Mouse (Mus musculus): ENCODE measurements around the gene Gm45717. TPM values are rescaled to one million over a fixed set of nuclear protein-coding genes. Genes with fewer than 3 reads are reported as not detected.
A peak's percentile ranks its signal among the peaks of the same experiment; 100 is the strongest.

The Gm45717 gene
- polyA plus RNA-seq, 1 experiment from 2014 or later: not detected

DNA sequence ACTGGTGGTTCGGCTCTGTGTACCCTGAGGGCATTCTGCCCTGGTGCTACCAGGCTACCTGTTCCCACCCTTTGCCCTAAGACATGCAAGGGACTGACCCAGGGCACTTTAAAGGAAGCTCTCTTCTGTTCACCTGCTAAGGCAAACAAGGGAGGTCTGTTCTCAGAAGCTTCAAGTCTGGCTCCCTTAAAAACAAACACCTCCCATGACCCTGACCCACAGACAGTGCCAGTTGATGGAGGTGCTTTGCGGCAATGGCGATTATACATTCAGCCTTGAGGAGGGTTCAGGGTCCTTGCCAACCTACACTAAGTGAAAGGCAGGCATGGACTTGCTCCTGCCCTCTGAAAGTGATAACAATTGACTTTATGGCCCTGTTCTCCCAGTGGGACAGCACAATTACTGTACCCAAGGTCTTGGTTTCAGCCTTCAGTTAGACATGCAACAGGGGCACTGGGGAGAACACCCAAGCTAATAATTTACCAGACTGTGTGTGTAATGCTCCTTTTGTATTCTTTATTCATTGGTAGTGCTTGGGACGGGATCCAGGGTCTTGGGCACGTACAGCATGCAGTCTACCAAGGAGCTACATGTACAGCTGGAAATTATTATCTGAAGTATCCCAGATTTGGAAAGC lies 42.8 kb downstream of the Gm45717 start:
- Histone ChIP-seq H3K9ac (no peak overlapping the region), H3K9me3 (no peaks in the 10 kb centered on the region), H3K4me3 (no peak overlapping the region), H3K27ac (no peak overlapping the region), H3K27me3 (no peaks in the 10 kb centered on the region), H3K36me3 (no peaks in the 10 kb centered on the region), H3K4me2 (replicated peaks) (no peak overlapping the region), H3K4me1 (no peaks in the 10 kb centered on the region; the same call in 1 of the 2 replicates)
- no peak for ATAC-seq (ENCODE audit: insufficient number of reproducible peaks, insufficient read depth, low FRiP score, low TSS enrichment)
- WGBS: 58% methylated on average over 5 of the region's 5 CpGs

DNA sequence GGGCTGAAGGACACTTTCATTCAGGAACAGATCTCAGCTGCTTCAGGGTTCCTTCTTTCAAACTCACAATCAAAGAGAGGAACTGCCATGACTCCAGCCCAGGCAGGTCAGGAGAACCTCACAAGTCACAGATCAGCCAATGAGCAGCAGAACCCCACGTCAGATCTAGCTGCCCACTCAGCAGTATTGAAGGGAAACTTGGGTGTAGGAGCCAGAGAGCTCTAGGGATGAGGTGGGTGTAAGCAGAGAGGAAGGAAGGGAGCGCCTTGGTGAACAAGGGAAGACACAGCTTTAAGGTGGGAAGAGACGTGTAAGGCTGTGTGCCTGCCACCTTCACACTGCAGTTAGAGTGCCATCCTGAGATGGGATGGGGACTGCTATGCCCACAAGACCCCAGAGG lies 43.4 kb downstream of the Gm45717 start:
- 65% methylated on average over 3 of the region's 3 CpGs for WGBS

DNA sequence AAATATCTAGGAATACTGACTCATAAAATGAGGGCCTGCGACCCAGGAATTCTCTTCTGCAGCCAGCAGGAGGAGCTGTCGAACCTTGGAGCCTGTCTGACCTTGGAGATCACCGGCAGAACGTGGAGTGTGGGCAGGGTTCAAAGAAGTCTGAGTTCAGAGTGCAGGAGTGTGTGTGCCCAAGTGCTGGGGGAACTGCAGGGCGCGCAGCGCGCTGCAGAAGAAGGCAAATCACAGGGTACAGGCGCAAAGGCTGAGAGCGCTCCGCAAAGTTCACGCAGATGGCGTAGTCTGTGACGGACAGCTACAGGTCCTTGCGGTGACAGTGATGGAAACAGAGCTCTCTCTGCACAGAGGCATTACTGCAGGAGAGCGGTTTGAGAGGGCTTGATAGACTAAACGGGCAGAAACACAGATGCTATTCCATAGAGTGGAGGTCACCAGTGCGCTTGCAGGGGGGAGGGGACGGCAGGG lies 47.1 kb downstream of the Gm45717 start:
- ATAC-seq (ENCODE audit: insufficient number of reproducible peaks, insufficient read depth, low FRiP score, low TSS enrichment): 0 out of 2 replicates have a peak, but pooled peaks have one; percentile 54
- no peaks in the 10 kb centered on the region; the same call in 1 of the 2 replicates for H3K4me1 ChIP-seq
- no peaks in the 10 kb centered on the region for H3K27me3 ChIP-seq
- H3K9me3 ChIP-seq: no peaks in the 10 kb centered on the region
- H3K9ac ChIP-seq: peak overlapping the region; percentile 37; the same call in 1 of the 2 replicates
- no peaks in the 10 kb centered on the region for H3K36me3 ChIP-seq
- H3K4me2 ChIP-seq (replicated peaks): peak overlapping the region; percentile 71
- under 1% methylated on average over 19 of the region's 19 CpGs for WGBS
- H3K27ac ChIP-seq: no peak overlapping the region
- H3K4me3 ChIP-seq: peak overlapping the region; percentile 41

More for the DNA sequence above, 43.4 kb downstream of the Gm45717 start:
- no peaks in the 10 kb centered on the region for H3K27me3 ChIP-seq
- ATAC-seq (ENCODE audit: insufficient number of reproducible peaks, insufficient read depth, low FRiP score, low TSS enrichment): no peak
- no peak overlapping the region for H3K27ac ChIP-seq
- no peak overlapping the region for H3K4me2 ChIP-seq (replicated peaks)
- no peaks in the 10 kb centered on the region for H3K36me3 ChIP-seq
- no peaks in the 10 kb centered on the region for H3K9me3 ChIP-seq
- H3K4me1 ChIP-seq: no peaks in the 10 kb centered on the region; the same call in 1 of the 2 replicates
- no peak overlapping the region for H3K9ac ChIP-seq
- H3K4me3 ChIP-seq: no peak overlapping the region

DNA sequence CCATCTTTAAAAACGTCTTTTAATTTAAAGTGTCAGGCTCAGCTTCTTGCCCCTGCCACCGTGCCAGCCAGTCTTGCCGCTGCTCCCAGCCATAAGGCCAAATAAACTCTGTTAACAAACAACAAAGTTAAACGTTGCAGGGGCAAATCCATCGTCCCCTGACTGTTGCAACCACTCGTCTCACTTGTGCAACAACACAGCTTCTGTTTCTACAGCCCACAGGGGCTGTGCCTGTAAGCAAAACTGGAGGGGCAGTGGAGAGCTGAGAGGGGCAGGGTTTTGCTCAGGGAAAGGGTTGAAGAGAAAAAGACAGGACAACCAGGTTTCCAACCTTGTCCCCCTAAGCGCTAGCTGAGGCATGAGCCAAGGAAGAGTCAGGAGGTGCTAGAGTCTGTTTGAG lies 47.6 kb downstream of the Gm45717 start:
- H3K9me3 ChIP-seq: no peaks in the 10 kb centered on the region
- no peak for ATAC-seq (ENCODE audit: insufficient number of reproducible peaks, insufficient read depth, low FRiP score, low TSS enrichment)
- no peak overlapping the region for H3K9ac ChIP-seq
- no peaks in the 10 kb centered on the region; the same call in 1 of the 2 replicates for H3K4me1 ChIP-seq
- H3K4me3 ChIP-seq: peak overlapping the region; percentile 41; the same call in 1 of the 2 replicates
- no peaks in the 10 kb centered on the region for H3K27me3 ChIP-seq
- no peaks in the 10 kb centered on the region for H3K36me3 ChIP-seq
- 44% methylated on average over 7 of the region's 7 CpGs for WGBS
- H3K27ac ChIP-seq: no peak overlapping the region
- peak overlapping the region; percentile 71 for H3K4me2 ChIP-seq (replicated peaks)

DNA sequence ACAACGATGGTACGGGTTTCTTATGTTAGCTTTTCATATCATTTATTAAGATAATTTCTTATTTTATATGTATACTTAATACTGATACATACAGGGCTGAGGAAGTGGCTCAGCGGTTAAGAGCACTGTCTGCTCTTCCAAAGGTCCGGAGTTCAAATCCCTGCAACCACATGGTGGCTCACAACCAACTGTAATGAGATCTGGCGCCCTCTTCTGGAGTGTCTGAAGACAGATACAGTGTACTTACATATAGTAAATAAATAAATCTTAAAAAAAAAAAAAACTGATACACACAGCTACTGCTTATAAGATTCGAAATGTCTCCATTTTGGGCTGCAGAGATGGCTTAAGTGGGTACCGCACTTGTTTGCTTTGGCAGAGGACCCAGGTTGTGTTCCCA lies 48.0 kb downstream of the Gm45717 start:
- Histone ChIP-seq H3K27ac (no peak overlapping the region), H3K9ac (no peak overlapping the region), H3K4me1 (no peaks in the 10 kb centered on the region; the same call in 1 of the 2 replicates), H3K4me2 (replicated peaks) (no peak overlapping the region), H3K9me3 (no peaks in the 10 kb centered on the region), H3K36me3 (no peaks in the 10 kb centered on the region), H3K4me3 (no peak overlapping the region), H3K27me3 (no peaks in the 10 kb centered on the region)
- no peak for ATAC-seq (ENCODE audit: insufficient number of reproducible peaks, insufficient read depth, low FRiP score, low TSS enrichment)
- 85% methylated on average over 7 of the region's 7 CpGs for WGBS

DNA sequence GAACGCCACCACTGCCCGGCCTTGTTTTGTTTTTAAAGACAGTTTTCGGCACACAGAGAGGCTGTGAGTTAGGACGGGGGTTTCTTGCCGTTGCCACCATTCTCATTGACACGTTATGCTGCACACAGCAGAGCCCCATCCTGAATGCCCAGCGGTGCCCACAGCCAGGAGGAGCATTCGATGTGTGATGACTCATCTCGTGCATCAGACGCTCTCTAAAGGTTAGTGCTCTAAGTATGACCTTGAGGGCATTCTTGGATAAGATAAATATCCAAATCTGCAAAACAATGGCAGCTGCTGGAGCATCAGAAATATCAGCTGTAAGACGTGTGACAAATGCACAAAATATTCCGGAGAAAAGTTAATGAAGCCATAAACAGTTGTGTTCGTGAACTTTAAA lies 48.6 kb downstream of the Gm45717 start:
- no peaks in the 10 kb centered on the region; the same call in 1 of the 2 replicates for H3K4me1 ChIP-seq
- no peaks in the 10 kb centered on the region for H3K9me3 ChIP-seq
- H3K27ac ChIP-seq: no peak overlapping the region
- H3K9ac ChIP-seq: no peak overlapping the region
- H3K4me2 ChIP-seq (replicated peaks): no peak overlapping the region
- no peaks in the 10 kb centered on the region for H3K27me3 ChIP-seq
- 81% methylated on average over 13 of the region's 13 CpGs for WGBS
- no peaks in the 10 kb centered on the region for H3K36me3 ChIP-seq
- no peak for ATAC-seq (ENCODE audit: insufficient number of reproducible peaks, insufficient read depth, low FRiP score, low TSS enrichment)
- H3K4me3 ChIP-seq: no peak overlapping the region

DNA sequence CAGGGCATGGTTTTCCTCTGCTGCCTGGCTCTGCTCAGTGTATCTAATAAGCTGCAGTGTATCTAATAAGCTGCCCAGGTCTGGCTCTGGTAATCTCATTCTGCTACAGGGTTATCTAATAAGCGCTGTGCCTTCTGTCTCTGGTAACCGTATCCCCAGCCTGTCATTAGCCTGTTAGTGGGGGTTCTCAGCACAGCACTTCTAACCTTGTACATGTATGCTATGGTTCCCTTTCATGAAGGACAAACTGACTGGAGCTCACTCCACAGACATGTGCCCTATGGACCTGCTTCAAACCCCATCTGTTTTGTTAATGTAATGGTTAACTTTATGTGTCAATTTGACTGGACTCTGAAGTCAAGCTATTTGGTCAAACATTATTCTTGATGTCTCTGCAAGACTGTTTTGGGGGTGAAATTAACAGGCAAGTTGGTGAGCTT lies 50.1 kb downstream of the Gm45717 start:
- Histone ChIP-seq H3K27ac (no peak overlapping the region), H3K4me1 (peaks cover 4% of the 10 kb centered on the region), H3K4me2 (replicated peaks) (no peak overlapping the region), H3K9me3 (no peaks in the 10 kb centered on the region), H3K27me3 (no peaks in the 10 kb centered on the region), H3K36me3 (peaks cover 2% of the 10 kb centered on the region; the same call in 1 of the 2 replicates), H3K9ac (no peak overlapping the region), H3K4me3 (no peak overlapping the region)
- ATAC-seq (ENCODE audit: insufficient number of reproducible peaks, insufficient read depth, low FRiP score, low TSS enrichment): no peak
- WGBS: 71% methylated on average over 2 of the region's 2 CpGs

DNA sequence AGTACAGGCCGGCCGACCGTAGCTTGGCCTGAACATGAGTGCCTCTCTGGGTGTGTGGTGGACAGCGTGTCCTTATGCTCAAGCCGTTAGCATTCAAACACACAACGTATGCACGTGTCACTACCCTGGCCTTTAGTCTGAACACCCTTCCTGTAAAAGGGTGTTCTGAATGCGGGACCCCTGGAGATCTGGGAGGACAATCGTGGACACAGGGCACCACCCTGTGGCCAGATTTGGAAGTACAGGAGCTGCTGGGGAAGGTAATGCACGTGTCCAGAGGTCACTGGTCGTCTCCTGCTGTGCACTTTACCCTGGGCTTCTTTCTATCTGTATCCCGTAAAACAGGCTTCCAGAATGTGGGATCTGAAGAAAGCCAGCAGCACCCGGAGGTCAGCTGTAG lies 52.5 kb downstream of the Gm45717 start:
- Histone ChIP-seq H3K4me2 (replicated peaks) (no peak overlapping the region), H3K27me3 (no peaks in the 10 kb centered on the region), H3K4me1 (peaks cover 4% of the 10 kb centered on the region), H3K4me3 (no peak overlapping the region), H3K9me3 (no peaks in the 10 kb centered on the region), H3K27ac (no peak overlapping the region), H3K36me3 (peaks cover 20% of the 10 kb centered on the region), H3K9ac (no peak overlapping the region)
- WGBS: 22% methylated on average over 13 of the region's 13 CpGs
- no peak for ATAC-seq (ENCODE audit: insufficient number of reproducible peaks, insufficient read depth, low FRiP score, low TSS enrichment)

DNA sequence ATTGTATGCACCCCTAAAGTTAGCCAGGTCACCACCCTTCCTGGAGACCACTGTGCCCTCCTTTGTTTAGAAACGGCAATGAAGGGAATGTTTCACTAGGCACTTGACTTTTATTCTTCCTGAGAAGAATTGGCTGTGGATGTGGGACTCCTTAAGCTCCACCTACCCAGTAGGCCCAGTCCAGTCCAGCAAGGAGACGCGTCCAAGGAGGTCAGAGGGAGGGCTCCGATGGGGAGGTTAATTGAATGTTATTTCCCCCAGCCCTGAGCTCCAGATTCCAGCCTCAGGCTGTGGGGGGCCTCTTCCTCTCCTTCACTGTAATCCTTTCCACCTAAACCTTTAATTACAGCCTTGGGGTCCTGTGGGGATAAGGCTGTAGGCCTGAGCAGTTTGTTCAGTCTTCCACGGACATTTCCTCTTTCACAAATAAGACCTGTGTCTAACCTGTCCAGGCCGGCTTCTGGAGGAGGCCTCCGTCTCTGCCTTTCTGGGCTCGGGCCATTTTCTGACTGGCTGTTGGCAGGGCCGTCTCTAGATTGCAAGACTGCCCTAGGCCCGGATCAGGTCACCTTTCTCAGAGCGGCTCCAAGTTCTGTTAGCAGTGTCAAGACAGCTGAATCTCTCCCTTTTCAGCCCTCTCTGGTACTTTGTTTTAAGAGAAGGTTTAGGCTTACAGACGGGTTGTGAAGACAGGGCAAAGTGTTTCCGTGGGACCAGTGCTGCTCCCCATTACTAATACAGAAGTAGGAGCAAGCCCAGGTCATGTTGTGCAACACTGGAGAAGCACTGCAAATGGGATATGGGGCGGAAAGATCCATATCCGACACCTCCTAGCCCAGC lies 53.5 kb downstream of the Gm45717 start:
- no peaks in the 10 kb centered on the region for H3K9me3 ChIP-seq
- H3K4me3 ChIP-seq: no peak overlapping the region
- H3K4me2 ChIP-seq (replicated peaks): no peak overlapping the region
- H3K36me3 ChIP-seq: peaks cover 29% of the 10 kb centered on the region
- H3K9ac ChIP-seq: 0 out of 2 replicates have a peak overlapping the region, but pooled peaks have one; percentile 2
- WGBS: 52% methylated on average over 15 of the region's 15 CpGs
- no peak for ATAC-seq (ENCODE audit: insufficient number of reproducible peaks, insufficient read depth, low FRiP score, low TSS enrichment)
- H3K4me1 ChIP-seq: peaks cover 4% of the 10 kb centered on the region; the same call in 1 of the 2 replicates
- no peak overlapping the region for H3K27ac ChIP-seq
- no peaks in the 10 kb centered on the region for H3K27me3 ChIP-seq

DNA sequence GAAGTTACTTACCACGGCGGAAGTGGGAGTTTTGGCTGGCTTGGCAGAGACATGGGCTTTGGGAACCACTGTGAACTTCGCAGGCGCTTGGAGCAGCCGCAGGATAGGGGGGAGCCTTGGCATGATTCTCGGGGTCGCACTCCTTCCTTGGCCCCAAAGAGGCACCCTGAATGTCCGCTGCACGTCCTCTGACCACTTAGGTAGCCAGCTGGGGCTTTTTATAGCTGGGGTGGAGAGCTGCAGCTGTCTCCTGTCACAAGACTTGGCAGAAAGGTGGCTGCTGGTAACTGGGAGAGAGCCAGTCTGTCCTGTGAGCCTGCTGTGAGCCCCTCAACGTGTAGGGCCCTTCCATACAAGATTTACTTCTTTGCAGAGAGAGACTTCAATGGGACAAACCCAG lies 55.5 kb downstream of the Gm45717 start, which contains the start of gene Cox8b:
Cox8b (minus strand) TSS at position 227 of the 400 bp plus-strand sequence.
- H3K9me3 ChIP-seq: no peaks in the 10 kb centered on the region
- H3K4me2 ChIP-seq (replicated peaks): no peak within 1 kb of the TSS
- H3K27me3 ChIP-seq: no peaks in the 10 kb centered on the region
- ATAC-seq (ENCODE audit: insufficient number of reproducible peaks, insufficient read depth, low FRiP score, low TSS enrichment): no peak
- no peak within 1 kb of the TSS for H3K27ac ChIP-seq
- no peak within 1 kb of the TSS for H3K4me3 ChIP-seq
- peaks cover 4% of the 10 kb centered on the region; the same call in 1 of the 2 replicates for H3K4me1 ChIP-seq
- no peak within 1 kb of the TSS for H3K9ac ChIP-seq
- WGBS: 80% methylated on average over 10 of the region's 10 CpGs
- peaks cover 48% of the 10 kb centered on the region for H3K36me3 ChIP-seq
